Comparison of ENCODE assay signal across 8 mouse cellular contexts in the genomic region with DNA sequence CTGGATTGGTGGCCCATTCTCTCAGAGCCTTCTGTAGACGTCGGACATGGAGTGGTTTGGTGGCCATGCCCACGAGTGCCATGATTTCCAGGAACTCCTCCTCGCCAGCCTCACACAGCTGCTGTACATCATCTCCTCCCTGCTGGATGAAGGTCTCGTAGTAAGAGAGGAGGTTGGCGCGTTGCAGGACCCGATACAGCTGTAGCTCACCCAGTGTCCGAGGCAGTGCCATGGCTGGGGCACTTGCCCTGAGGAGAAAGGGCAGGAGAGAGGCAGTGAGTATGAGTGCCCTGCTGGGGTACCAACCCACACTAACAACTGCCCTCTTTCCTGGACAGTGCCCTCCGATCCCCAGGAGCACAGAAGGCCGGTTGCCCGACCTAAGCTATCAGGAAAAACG. TPM values are rescaled to one million over a fixed set of nuclear protein-coding genes. Genes with fewer than 3 reads are reported as not detected.
A peak's percentile ranks its signal among the peaks of the same experiment; 100 is the strongest.
DNase-seq lines count a peak whose midpoint lies in the region; ATAC-seq and TF ChIP-seq lines count a peak whose summit lies in the region.

No protein-coding gene starts in this region.

- DNase-seq in layer of hippocampus, adult 2 months (ENCODE audit: low spot score in 2 of 2): no peak
- DNase-seq in layer of hippocampus, adult 8-10 months (ENCODE audit: low spot score in 2 of 2): no peak
- DNase-seq in brain, adult 2 months (ENCODE audit: low read depth, low spot score): peak; percentile 42
- DNase-seq in hindbrain, embryonic 10.5 days (ENCODE audit: low spot score): peak; percentile 18
- DNase-seq in embryo, embryonic 10 days (ENCODE audit: low spot score): no peak
- no peak for DNase-seq in urinary bladder, postnatal 14 days (ENCODE audit: low spot score)

- 6% methylated on average over 13 of the region's 13 CpGs for WGBS in hindbrain, embryonic 10.5 days
- 85% methylated on average over 13 of the region's 13 CpGs for WGBS in macrophage (ENCODE audit: missing documents)

- H3K36me3 ChIP-seq in hindbrain, embryonic 10.5 days: peaks cover 20% of the 10 kb centered on the region; the same call in 1 of the 2 replicates
- H3K36me3 ChIP-seq in macrophage (ENCODE audit: inconsistent target): peaks cover 19% of the 10 kb centered on the region

- peak overlapping the region; percentile 85 for H3K4me3 ChIP-seq in layer of hippocampus, adult 2 months
- peak overlapping the region; percentile 69 for H3K4me3 ChIP-seq in hindbrain, embryonic 10.5 days
- peak overlapping the region; percentile 93 for H3K4me3 ChIP-seq in macrophage (ENCODE audit: inconsistent target)

- no peak for TF ChIP-seq CTCF in layer of hippocampus, adult 2 months (conservative IDR thresholded peaks at IDR 0.05)

- ATAC-seq in inflammation-experienced regulatory T-cells, adult 6 months: no peak

- H3K27me3 ChIP-seq in hindbrain, embryonic 10.5 days (ENCODE audit: insufficient read depth, poor library complexity, severe bottlenecking): peaks cover 100% of the 10 kb centered on the region

- H3K9me3 ChIP-seq in hindbrain, embryonic 10.5 days: no peaks in the 10 kb centered on the region

- H3K27ac ChIP-seq in layer of hippocampus, adult 2 months: peak overlapping the region; percentile 99
- no peak overlapping the region for H3K27ac ChIP-seq in hindbrain, embryonic 10.5 days
- peak overlapping the region; percentile 86 for H3K27ac ChIP-seq in macrophage

- peaks cover 36% of the 10 kb centered on the region for H3K79me2 ChIP-seq in macrophage (ENCODE audit: inconsistent target)

- H3K4me1 ChIP-seq in hindbrain, embryonic 10.5 days (replicated peaks): peaks cover 89% of the 10 kb centered on the region

RNA-seq across cellular contexts. Expression of a gene that starts 1.8 kb away (rescaled TPM):
- 1 to 10 TPM; 5.8 to 6.8 TPM for total RNA-seq in layer of hippocampus, adult 2 months (2021)
- total RNA-seq in layer of hippocampus, adult 8-10 months (2022): 1 to 10 TPM; 5.8 to 8.1 (median 7.6) TPM
- 7.7 and 10.2 TPM in 2 replicates for polyA plus RNA-seq in hindbrain, embryonic 10.5 days (2016; fragmentation: Nextera tagmentation; extraction: Ambion mirVana)
- 10 to 100 TPM in 12 of 26 experiments, 1 to 10 TPM in 14; 2.5 to 24.2 (median 10.0) TPM for total RNA-seq in macrophage (2018; cell fraction: chromatin; rRNA removed)
- total RNA-seq in macrophage (2018; cell fraction: cytosol; rRNA removed): 1 to 10 TPM; 2.9 to 6.7 (median 4.8) TPM
- 10 to 100 TPM in 21 of 26 experiments, 1 to 10 TPM in 5; 7.8 to 28.3 (median 15.6) TPM for total RNA-seq in macrophage (2018; cell fraction: nucleus; rRNA removed)
- polyA plus RNA-seq in macrophage (2018): 2.7 to 5.4 TPM (median 4.6 TPM) in 3 replicates
- 1 to 10 TPM; 3.7 to 5.9 (median 5.7) TPM for polyA plus RNA-seq in inflammation-experienced regulatory T-cells, adult 6 months (2017; shearing (Covaris generic))

RNA-seq across cellular contexts. Expression of a gene that starts 3.5 kb away (rescaled TPM):
- 10 to 100 TPM; 44.0 to 44.4 TPM for total RNA-seq in layer of hippocampus, adult 2 months (2021)
- total RNA-seq in layer of hippocampus, adult 8-10 months (2022): 10 to 100 TPM; 45.3 to 51.6 (median 49.0) TPM
- polyA plus RNA-seq in hindbrain, embryonic 10.5 days (2016; fragmentation: Nextera tagmentation; extraction: Ambion mirVana): 6.6 and 6.8 TPM in 2 replicates
- total RNA-seq in macrophage (2018; cell fraction: chromatin; rRNA removed): 10 to 100 TPM in 25 of 26 experiments, 1 to 10 TPM in 1; 7.8 to 78.4 (median 39.8) TPM
- total RNA-seq in macrophage (2018; cell fraction: cytosol; rRNA removed): 10 to 100 TPM in 25 of 26 experiments, 1 to 10 TPM in 1; 7.3 to 47.6 (median 21.3) TPM
- total RNA-seq in macrophage (2018; cell fraction: nucleus; rRNA removed): 10 to 100 TPM; 20.0 to 60.7 (median 31.8) TPM
- 28.7 to 37.7 TPM (median 31.1 TPM) in 3 replicates for polyA plus RNA-seq in macrophage (2018)
- 1 to 10 TPM; 7.5 to 9.5 (median 7.8) TPM for polyA plus RNA-seq in inflammation-experienced regulatory T-cells, adult 6 months (2017; shearing (Covaris generic))

RNA-seq across cellular contexts. Expression of a gene that starts 22.1 kb away (rescaled TPM):
- total RNA-seq in layer of hippocampus, adult 2 months (2021): 1 to 10 TPM; 6.4 to 6.7 TPM
- total RNA-seq in layer of hippocampus, adult 8-10 months (2022): 10 to 100 TPM in 3 of 4 experiments, 1 to 10 TPM in 1; 10.0 to 13.6 (median 11.3) TPM
- 8.9 and 9.5 TPM in 2 replicates for polyA plus RNA-seq in hindbrain, embryonic 10.5 days (2016; fragmentation: Nextera tagmentation; extraction: Ambion mirVana)
- 100 to 1,000 TPM; 187 to 439 (median 329) TPM for total RNA-seq in macrophage (2018; cell fraction: chromatin; rRNA removed)
- total RNA-seq in macrophage (2018; cell fraction: cytosol; rRNA removed): 100 to 1,000 TPM; 105 to 151 (median 131) TPM
- 100 to 1,000 TPM; 141 to 357 (median 222) TPM for total RNA-seq in macrophage (2018; cell fraction: nucleus; rRNA removed)
- polyA plus RNA-seq in macrophage (2018): 122 to 141 TPM (median 128 TPM) in 3 replicates
- 100 to 1,000 TPM; 148 to 195 (median 176) TPM for polyA plus RNA-seq in inflammation-experienced regulatory T-cells, adult 6 months (2017; shearing (Covaris generic))

RNA-seq across cellular contexts. Expression of a gene that starts 40.1 kb away (rescaled TPM):
- 1 to 10 TPM in 1 of 2 experiments, under 1 TPM in 1; 0.59 to 1.1 TPM for total RNA-seq in layer of hippocampus, adult 2 months (2021)
- 1 to 10 TPM in 2 of 4 experiments, under 1 TPM in 2; 0.56 to 1.7 (median 0.86) TPM for total RNA-seq in layer of hippocampus, adult 8-10 months (2022)
- 0.37 and 0.51 TPM in 2 replicates for polyA plus RNA-seq in hindbrain, embryonic 10.5 days (2016; fragmentation: Nextera tagmentation; extraction: Ambion mirVana)
- total RNA-seq in macrophage (2018; cell fraction: chromatin; rRNA removed): 1 to 10 TPM in 9 of 26 experiments, under 1 TPM in 15, not detected in 2; 0.17 to 2.0 (median 0.87) TPM
- under 1 TPM in 4 of 26 experiments, not detected in 22; 0.03 to 0.05 (median 0.04) TPM for total RNA-seq in macrophage (2018; cell fraction: cytosol; rRNA removed)
- 1 to 10 TPM in 2 of 26 experiments, under 1 TPM in 18, not detected in 6; 0.14 to 1.6 (median 0.40) TPM for total RNA-seq in macrophage (2018; cell fraction: nucleus; rRNA removed)
- polyA plus RNA-seq in macrophage (2018): 0.11 TPM in 1 of 3 replicates, not detected in the others
- not detected for polyA plus RNA-seq in inflammation-experienced regulatory T-cells, adult 6 months (2017; shearing (Covaris generic))

RNA-seq across cellular contexts. Expression of a gene that starts 43.9 kb away (rescaled TPM):
- 100 to 1,000 TPM; 288 to 310 TPM for total RNA-seq in layer of hippocampus, adult 2 months (2021)
- total RNA-seq in layer of hippocampus, adult 8-10 months (2022): 100 to 1,000 TPM; 293 to 333 (median 304) TPM
- 55.7 and 71.7 TPM in 2 replicates for polyA plus RNA-seq in hindbrain, embryonic 10.5 days (2016; fragmentation: Nextera tagmentation; extraction: Ambion mirVana)
- 1,000 to 10,000 TPM in 10 of 26 experiments, 100 to 1,000 TPM in 16; 161 to 1,849 (median 957) TPM for total RNA-seq in macrophage (2018; cell fraction: chromatin; rRNA removed)
- 100 to 1,000 TPM; 187 to 924 (median 416) TPM for total RNA-seq in macrophage (2018; cell fraction: cytosol; rRNA removed)
- 1,000 to 10,000 TPM in 20 of 26 experiments, 100 to 1,000 TPM in 6; 439 to 3,096 (median 1,237) TPM for total RNA-seq in macrophage (2018; cell fraction: nucleus; rRNA removed)
- 315 to 785 TPM (median 440 TPM) in 3 replicates for polyA plus RNA-seq in macrophage (2018)
- 1 to 10 TPM in 1 of 3 experiments, under 1 TPM in 1, not detected in 1; 0.04 to 1.4 TPM for polyA plus RNA-seq in inflammation-experienced regulatory T-cells, adult 6 months (2017; shearing (Covaris generic))

Comparison
In these comparisons a context has a peak if more than half of its experiments do, and no peak if none do; other contexts are left out.
1. DNase-seq: peak in brain, adult 2 months (single experiment) and hindbrain, embryonic 10.5 days (single experiment); none in layer of hippocampus, adult 2 months (0 of 2), layer of hippocampus, adult 8-10 months (0 of 2), embryo, embryonic 10 days (single experiment) and urinary bladder, postnatal 14 days (single experiment).
2. RNA of a gene that starts 22.1 kb away (polyA plus RNA-seq): 148 to 195 TPM in inflammation-experienced regulatory T-cells, adult 6 months and 122 to 141 TPM in macrophage; 8.9 to 9.5 TPM in hindbrain, embryonic 10.5 days; every median in the first group is over 10 times any median in the second.
3. Peak in every context shown above with its lines, with median percentiles within 50 percentile points of each other: H3K4me3 ChIP-seq.